Mouse (Mus musculus): ENCODE measurements at regions not wholly inside any gene's neighbourhood (a gene's known extent, or its start where the extent isn't known, plus 50 kb on each side); places are given as distances from the start of the nearest gene placed in this dataset.

- TF ChIP-seq CTCF (IDR thresholded peaks at IDR 0.05; ENCODE audit: control insufficient read depth, insufficient read depth, insufficient read length) (no peak), FOSL1 (IDR thresholded peaks at IDR 0.05; ENCODE audit: insufficient read depth, low read length, poor library complexity, severe bottlenecking) (no peak), USF1 (IDR thresholded peaks at IDR 0.05; ENCODE audit: low read depth) (no peak), MAX (IDR thresholded peaks at IDR 0.05) (no peak), CEBPB (IDR thresholded peaks at IDR 0.05; ENCODE audit: low read depth) (no peak), MYOD1 (IDR thresholded peaks at IDR 0.05; ENCODE audit: control insufficient read depth, insufficient read length, low read depth) (no peak)
These were observed 216.1 kb upstream of the Msx2 start for GRCm38 (mm10) chr13:53688934-53689333.

All from C2C12 (cell line).